8 mouse cellular contexts compared by ENCODE assay signal in genomic region chr19:6275740-6276389, GRCm38 (mm10). TPM values are rescaled to one million over a fixed set of nuclear protein-coding genes. Genes with fewer than 3 reads are reported as not detected.
A peak's percentile ranks its signal among the peaks of the same experiment; 100 is the strongest.
DNase-seq lines count a peak whose midpoint lies in the region; ATAC-seq lines count a peak whose summit lies in the region.

No protein-coding gene starts in this region.

- H3K4me2 ChIP-seq in forebrain, embryonic 11.5 days (ENCODE audit: low read depth, low read length, severe bottlenecking): peak overlapping the region; percentile 95
- peak overlapping the region; percentile 61 for H3K4me2 ChIP-seq in limb, embryonic 11.5 days (ENCODE audit: low read depth, severe bottlenecking)
- H3K4me2 ChIP-seq in midbrain, embryonic 16.5 days (ENCODE audit: low read length): peak overlapping the region; percentile 98

- H3K27me3 ChIP-seq in forebrain, embryonic 11.5 days (ENCODE audit: control insufficient read depth, insufficient read depth, low read length): no peaks in the 10 kb centered on the region
- H3K27me3 ChIP-seq in limb, embryonic 11.5 days (ENCODE audit: control insufficient read depth, insufficient read depth, low read length): no peaks in the 10 kb centered on the region
- no peaks in the 10 kb centered on the region for H3K27me3 ChIP-seq in midbrain, embryonic 16.5 days (ENCODE audit: control insufficient read depth, insufficient read depth, low read depth, low read length)

- H3K36me3 ChIP-seq in forebrain, embryonic 11.5 days (ENCODE audit: control insufficient read depth, insufficient read depth, low read length): no peaks in the 10 kb centered on the region; the same call in 1 of the 2 replicates
- no peaks in the 10 kb centered on the region; the same call in 1 of the 2 replicates for H3K36me3 ChIP-seq in limb, embryonic 11.5 days (ENCODE audit: control insufficient read depth, insufficient read depth, low read length)
- H3K36me3 ChIP-seq in midbrain, embryonic 16.5 days (ENCODE audit: control insufficient read depth, insufficient read depth, low read length): no peaks in the 10 kb centered on the region; the same call in 1 of the 2 replicates

- no peak; the same call in 1 of the 2 replicates for ATAC-seq in forebrain, embryonic 11.5 days (replicated peaks; ENCODE audit: low FRiP score)
- ATAC-seq in limb, embryonic 11.5 days (ENCODE audit: insufficient number of reproducible peaks, low FRiP score, low TSS enrichment, low read depth): no peak
- ATAC-seq in midbrain, embryonic 16.5 days: no peak; the same call in 1 of the 2 replicates

- peak; percentile 90 for DNase-seq in A20 (ENCODE audit: low read depth, low spot score)
- peak; percentile 84 for DNase-seq in CD4-positive helper T cell, adult 2 months (ENCODE audit: low read depth, low spot score)
- DNase-seq in forebrain, embryonic 11.5 days (ENCODE audit: low spot score): no peak
- peak; percentile 29 for DNase-seq in limb, embryonic 11.5 days (ENCODE audit: low spot score)
- peak; percentile 63 for DNase-seq in thymus, postnatal 4 days
- DNase-seq in urinary bladder, postnatal 25 days (ENCODE audit: low spot score): no peak
- no peak for DNase-seq in cerebellum, postnatal 14 days

- H3K9ac ChIP-seq in forebrain, embryonic 11.5 days (ENCODE audit: low read length): peak overlapping the region; percentile 77
- H3K9ac ChIP-seq in limb, embryonic 11.5 days (ENCODE audit: low read length): peak overlapping the region; percentile 12; the same call in 1 of the 2 replicates
- H3K9ac ChIP-seq in midbrain, embryonic 16.5 days (ENCODE audit: low read depth, low read length): peak overlapping the region; percentile 69

- H3K9me3 ChIP-seq in forebrain, embryonic 11.5 days (ENCODE audit: control insufficient read depth, low read length): no peaks in the 10 kb centered on the region
- no peaks in the 10 kb centered on the region for H3K9me3 ChIP-seq in limb, embryonic 11.5 days (ENCODE audit: control insufficient read depth, low read length)
- H3K9me3 ChIP-seq in midbrain, embryonic 16.5 days (replicated peaks; ENCODE audit: control insufficient read depth, low read length, poor library complexity, severe bottlenecking): no peaks in the 10 kb centered on the region

- H3K4me3 ChIP-seq in forebrain, embryonic 11.5 days (ENCODE audit: low read depth, low read length): peak overlapping the region; percentile 86
- peak overlapping the region; percentile 88 for H3K4me3 ChIP-seq in limb, embryonic 11.5 days (ENCODE audit: low read depth, low read length)
- H3K4me3 ChIP-seq in midbrain, embryonic 16.5 days (ENCODE audit: low read depth, low read length): peak overlapping the region; percentile 77

- peaks cover 18% of the 10 kb centered on the region for H3K4me1 ChIP-seq in forebrain, embryonic 11.5 days (replicated peaks; ENCODE audit: control insufficient read depth, insufficient read depth, low read length)
- peaks cover 20% of the 10 kb centered on the region for H3K4me1 ChIP-seq in limb, embryonic 11.5 days (ENCODE audit: control insufficient read depth, insufficient read depth, low read length)
- peaks cover 30% of the 10 kb centered on the region for H3K4me1 ChIP-seq in midbrain, embryonic 16.5 days (ENCODE audit: control insufficient read depth, insufficient read depth, low read length)

- 7% methylated on average over 15 of the region's 15 CpGs for WGBS in forebrain, embryonic 11.5 days
- WGBS in limb, embryonic 11.5 days: 7% methylated on average over 15 of the region's 15 CpGs
- 8% methylated on average over 15 of the region's 15 CpGs for WGBS in midbrain, embryonic 16.5 days

- peak overlapping the region; percentile 66 for H3K27ac ChIP-seq in forebrain, embryonic 11.5 days (ENCODE audit: low read depth, low read length)
- H3K27ac ChIP-seq in limb, embryonic 11.5 days (replicated peaks; ENCODE audit: low read depth, low read length): no peak overlapping the region
- H3K27ac ChIP-seq in midbrain, embryonic 16.5 days (ENCODE audit: low read length): peak overlapping the region; percentile 78

RNA-seq across cellular contexts. Expression of gene Ehd1, which starts 0.7 kb away (rescaled TPM):
- 72.6 and 74.2 TPM in 2 replicates for polyA plus RNA-seq in forebrain, embryonic 11.5 days (2014; fragmentation: Nextera tagmentation; extraction: Ambion mirVana)
- polyA plus RNA-seq in limb, embryonic 11.5 days (2014; fragmentation: Nextera tagmentation; extraction: Ambion mirVana): 56.1 and 59.3 TPM in 2 replicates
- polyA plus RNA-seq in midbrain, embryonic 16.5 days (2015; fragmentation: Nextera tagmentation; extraction: Ambion mirVana): 99.6 and 103 TPM in 2 replicates

RNA-seq across cellular contexts. Expression of gene Cdc42bpg, which starts 30.4 kb away (rescaled TPM):
- 0.55 TPM in 2 replicates for polyA plus RNA-seq in forebrain, embryonic 11.5 days (2014; fragmentation: Nextera tagmentation; extraction: Ambion mirVana)
- polyA plus RNA-seq in limb, embryonic 11.5 days (2014; fragmentation: Nextera tagmentation; extraction: Ambion mirVana): 0.54 and 0.69 TPM in 2 replicates
- polyA plus RNA-seq in midbrain, embryonic 16.5 days (2015; fragmentation: Nextera tagmentation; extraction: Ambion mirVana): 0.34 and 0.35 TPM in 2 replicates

RNA-seq across cellular contexts. Expression of gene Atg2a, which starts 34.4 kb away (rescaled TPM):
- 12.3 and 14.6 TPM in 2 replicates for polyA plus RNA-seq in forebrain, embryonic 11.5 days (2014; fragmentation: Nextera tagmentation; extraction: Ambion mirVana)
- 8.9 and 10.5 TPM in 2 replicates for polyA plus RNA-seq in limb, embryonic 11.5 days (2014; fragmentation: Nextera tagmentation; extraction: Ambion mirVana)
- 12.9 and 15.5 TPM in 2 replicates for polyA plus RNA-seq in midbrain, embryonic 16.5 days (2015; fragmentation: Nextera tagmentation; extraction: Ambion mirVana)

RNA-seq across cellular contexts. Expression of gene Ppp2r5b, which starts 40.2 kb away (rescaled TPM):
- 41.4 and 45.6 TPM in 2 replicates for polyA plus RNA-seq in forebrain, embryonic 11.5 days (2014; fragmentation: Nextera tagmentation; extraction: Ambion mirVana)
- polyA plus RNA-seq in limb, embryonic 11.5 days (2014; fragmentation: Nextera tagmentation; extraction: Ambion mirVana): 18.6 and 19.2 TPM in 2 replicates
- polyA plus RNA-seq in midbrain, embryonic 16.5 days (2015; fragmentation: Nextera tagmentation; extraction: Ambion mirVana): 149 and 165 TPM in 2 replicates

RNA-seq across cellular contexts. Expression of gene Gpha2, which starts 49.7 kb away (rescaled TPM):
- 0.65 TPM in 1 of 2 replicates, not detected in the other for polyA plus RNA-seq in forebrain, embryonic 11.5 days (2014; fragmentation: Nextera tagmentation; extraction: Ambion mirVana)
- polyA plus RNA-seq in limb, embryonic 11.5 days (2014; fragmentation: Nextera tagmentation; extraction: Ambion mirVana): 2.0 and 2.4 TPM in 2 replicates
- polyA plus RNA-seq in midbrain, embryonic 16.5 days (2015; fragmentation: Nextera tagmentation; extraction: Ambion mirVana): not detected in 2 replicates

Comparison
In these comparisons a context has a peak if more than half of its experiments do, and no peak if none do; other contexts are left out.
1. DNase-seq: peak in A20 (single experiment), CD4-positive helper T cell, adult 2 months (single experiment), limb, embryonic 11.5 days (single experiment) and thymus, postnatal 4 days (single experiment); none in forebrain, embryonic 11.5 days (single experiment), urinary bladder, postnatal 25 days (single experiment) and cerebellum, postnatal 14 days (0 of 2).
2. H3K9ac ChIP-seq: peak in every context shown above with its lines; median percentile 77 in forebrain, embryonic 11.5 days; 69 in midbrain, embryonic 16.5 days; 12 in limb, embryonic 11.5 days.
3. Peak in every context shown above with its lines, with median percentiles within 50 percentile points of each other: H3K4me2 ChIP-seq and H3K4me3 ChIP-seq.